Mouse (Mus musculus): ENCODE measurements around the gene Cacna1e. TPM values are rescaled to one million over a fixed set of nuclear protein-coding genes. Genes with fewer than 3 reads are reported as not detected.

Gene Cacna1e
- polyA plus RNA-seq (2015; fragmentation: Nextera tagmentation; extraction: Ambion mirVana) = 5.8 and 6.3 TPM in 2 replicates

- no peak within 1 kb of the TSS for H3K27ac ChIP-seq
- peak within 1 kb of the TSS; percentile 55 for H3K9ac ChIP-seq
- peaks cover 24% of the 10 kb centered on the region for H3K27me3 ChIP-seq
- peak within 1 kb of the TSS; percentile 42 for H3K4me3 ChIP-seq
- 6% methylated on average over 31 of the region's 31 CpGs for WGBS
- no peaks in the 10 kb centered on the region for H3K36me3 ChIP-seq (ENCODE audit: poor library complexity, severe bottlenecking)
- H3K9me3 ChIP-seq (replicated peaks) = no peaks in the 10 kb centered on the region
- peaks cover 44% of the 10 kb centered on the region for H3K4me1 ChIP-seq
- H3K4me2 ChIP-seq = peak within 1 kb of the TSS; percentile 85
- peak; percentile 43 for ATAC-seq
Measured at GRCm38 (mm10) chr1:154884275-154885206, at the start of gene Cacna1e. Gene Cacna1e, minus strand, starts transcription at chr1:154884501.

- Histone ChIP-seq H3K4me3 (no peak overlapping the region), H3K27me3 (no peaks in the 10 kb centered on the region), H3K9ac (no peak overlapping the region), H3K9me3 (replicated peaks) (no peaks in the 10 kb centered on the region), H3K4me1 (no peaks in the 10 kb centered on the region), H3K4me2 (no peak overlapping the region), H3K27ac (no peak overlapping the region), H3K36me3 (ENCODE audit: poor library complexity, severe bottlenecking) (no peaks in the 10 kb centered on the region)
- ATAC-seq = no peak
- 87% methylated on average over 2 of the region's 2 CpGs for WGBS
Measured at GRCm38 (mm10) chr1:154918406-154918805, 34.1 kb upstream of the Cacna1e start.

GRCm38 (mm10) chr1:154917438-154917837 is 33.1 kb upstream of the Cacna1e start:
- H3K4me2 ChIP-seq = no peak overlapping the region
- H3K9me3 ChIP-seq (replicated peaks) = no peaks in the 10 kb centered on the region
- WGBS = 84% methylated on average over 6 of the region's 6 CpGs
- ATAC-seq = no peak
- H3K27me3 ChIP-seq = no peaks in the 10 kb centered on the region
- no peak overlapping the region for H3K27ac ChIP-seq
- no peaks in the 10 kb centered on the region for H3K36me3 ChIP-seq (ENCODE audit: poor library complexity, severe bottlenecking)
- no peak overlapping the region for H3K9ac ChIP-seq
- no peak overlapping the region for H3K4me3 ChIP-seq
- no peaks in the 10 kb centered on the region for H3K4me1 ChIP-seq

GRCm38 (mm10) chr1:154909554-154909953 is 25.3 kb upstream of the Cacna1e start:
- Histone ChIP-seq H3K36me3 (ENCODE audit: poor library complexity, severe bottlenecking) (no peaks in the 10 kb centered on the region), H3K4me1 (no peaks in the 10 kb centered on the region), H3K9me3 (replicated peaks) (peaks cover 5% of the 10 kb centered on the region; the same call in 1 of the 2 replicates), H3K4me2 (no peak overlapping the region), H3K4me3 (no peak overlapping the region), H3K27me3 (no peaks in the 10 kb centered on the region), H3K9ac (no peak overlapping the region), H3K27ac (no peak overlapping the region)
- WGBS = 78% methylated on average over 2 of the region's 2 CpGs
- no peak for ATAC-seq

- Histone ChIP-seq H3K27ac (no peak overlapping the region), H3K36me3 (ENCODE audit: poor library complexity, severe bottlenecking) (no peaks in the 10 kb centered on the region), H3K4me2 (no peak overlapping the region), H3K4me3 (no peak overlapping the region), H3K9ac (no peak overlapping the region), H3K9me3 (replicated peaks) (no peaks in the 10 kb centered on the region), H3K27me3 (no peaks in the 10 kb centered on the region), H3K4me1 (no peaks in the 10 kb centered on the region)
- no peak for ATAC-seq
- 91% methylated on average over 2 of the region's 2 CpGs for whole genome bisulfite sequencing
Measured at GRCm38 (mm10) chr1:154897390-154897789, 13.1 kb upstream of the Cacna1e start.

GRCm38 (mm10) chr1:154890244-154890643 is 5.9 kb upstream of the Cacna1e start:
- H3K9ac ChIP-seq = no peak overlapping the region
- H3K36me3 ChIP-seq (ENCODE audit: poor library complexity, severe bottlenecking) = no peaks in the 10 kb centered on the region
- no peak overlapping the region for H3K4me2 ChIP-seq
- WGBS = 47% methylated on average over 5 of the region's 5 CpGs
- H3K4me3 ChIP-seq = no peak overlapping the region
- H3K9me3 ChIP-seq (replicated peaks) = no peaks in the 10 kb centered on the region
- H3K4me1 ChIP-seq = peaks cover 26% of the 10 kb centered on the region
- no peak overlapping the region for H3K27ac ChIP-seq
- ATAC-seq = no peak
- H3K27me3 ChIP-seq = peaks cover 2% of the 10 kb centered on the region; the same call in 1 of the 2 replicates

GRCm38 (mm10) chr1:154888495-154888894 is 4.2 kb upstream of the Cacna1e start:
- H3K27me3 ChIP-seq = peaks cover 12% of the 10 kb centered on the region
- 0 out of 2 replicates have a peak overlapping the region, but pooled peaks have one; percentile 19 for H3K27ac ChIP-seq
- no peak overlapping the region for H3K4me3 ChIP-seq
- H3K9me3 ChIP-seq (replicated peaks) = no peaks in the 10 kb centered on the region
- no peak overlapping the region for H3K4me2 ChIP-seq
- 67% methylated on average over 5 of the region's 5 CpGs for WGBS
- peak; percentile 51 for ATAC-seq
- no peaks in the 10 kb centered on the region for H3K36me3 ChIP-seq (ENCODE audit: poor library complexity, severe bottlenecking)
- H3K9ac ChIP-seq = no peak overlapping the region
- peaks cover 39% of the 10 kb centered on the region for H3K4me1 ChIP-seq

GRCm38 (mm10) chr1:154888018-154888417 is 3.7 kb upstream of the Cacna1e start:
- ATAC-seq = peak; percentile 36; the same call in 1 of the 2 replicates
- no peaks in the 10 kb centered on the region for H3K9me3 ChIP-seq (replicated peaks)
- H3K4me2 ChIP-seq = no peak overlapping the region
- H3K9ac ChIP-seq = no peak overlapping the region
- H3K36me3 ChIP-seq (ENCODE audit: poor library complexity, severe bottlenecking) = no peaks in the 10 kb centered on the region
- peak overlapping the region; percentile 65; the same call in 1 of the 2 replicates for H3K27ac ChIP-seq
- H3K4me1 ChIP-seq = peaks cover 44% of the 10 kb centered on the region
- WGBS = 64% methylated on average over 5 of the region's 5 CpGs
- no peak overlapping the region for H3K4me3 ChIP-seq
- peaks cover 17% of the 10 kb centered on the region for H3K27me3 ChIP-seq

- no peaks in the 10 kb centered on the region for H3K9me3 ChIP-seq (replicated peaks)
- H3K4me3 ChIP-seq = no peak overlapping the region
- ATAC-seq = no peak
- H3K36me3 ChIP-seq (ENCODE audit: poor library complexity, severe bottlenecking) = no peaks in the 10 kb centered on the region
- H3K9ac ChIP-seq = no peak overlapping the region
- H3K4me2 ChIP-seq = no peak overlapping the region
- H3K4me1 ChIP-seq = peaks cover 44% of the 10 kb centered on the region
- H3K27ac ChIP-seq = peak overlapping the region; percentile 72
- WGBS = 63% methylated on average over 3 of the region's 3 CpGs
- peaks cover 20% of the 10 kb centered on the region for H3K27me3 ChIP-seq
Measured at GRCm38 (mm10) chr1:154887546-154887945, 3.2 kb upstream of the Cacna1e start.

- Histone ChIP-seq H3K9me3 (replicated peaks) (no peaks in the 10 kb centered on the region), H3K36me3 (ENCODE audit: poor library complexity, severe bottlenecking) (no peaks in the 10 kb centered on the region), H3K27ac (peak overlapping the region; percentile 72), H3K4me2 (peak overlapping the region; percentile 24; the same call in 1 of the 2 replicates), H3K4me3 (no peak overlapping the region), H3K4me1 (peaks cover 44% of the 10 kb centered on the region), H3K27me3 (peaks cover 24% of the 10 kb centered on the region), H3K9ac (no peak overlapping the region)
- peak; percentile 66 for ATAC-seq
- WGBS = 23% methylated on average over 2 of the region's 2 CpGs
Measured at GRCm38 (mm10) chr1:154886611-154887010, 2.3 kb upstream of the Cacna1e start.

- H3K4me2 ChIP-seq = no peak overlapping the region
- peaks cover 44% of the 10 kb centered on the region for H3K4me1 ChIP-seq
- H3K4me3 ChIP-seq = no peak overlapping the region
- no peak overlapping the region for H3K9ac ChIP-seq
- H3K27me3 ChIP-seq = peaks cover 24% of the 10 kb centered on the region
- no peaks in the 10 kb centered on the region for H3K9me3 ChIP-seq (replicated peaks)
- H3K36me3 ChIP-seq (ENCODE audit: poor library complexity, severe bottlenecking) = no peaks in the 10 kb centered on the region
- no peak for ATAC-seq
- 34% methylated on average over 6 of the region's 6 CpGs for WGBS
- no peak overlapping the region for H3K27ac ChIP-seq
Measured at GRCm38 (mm10) chr1:154885207-154885548, 877 bp upstream of the Cacna1e start.

GRCm38 (mm10) chr1:154883596-154884191 is 607 bp downstream of the Cacna1e start:
- Histone ChIP-seq H3K4me1 (peaks cover 44% of the 10 kb centered on the region), H3K36me3 (ENCODE audit: poor library complexity, severe bottlenecking) (no peaks in the 10 kb centered on the region), H3K4me3 (peak overlapping the region; percentile 42), H3K4me2 (peak overlapping the region; percentile 85), H3K9ac (peak overlapping the region; percentile 55), H3K27me3 (peaks cover 24% of the 10 kb centered on the region), H3K9me3 (replicated peaks) (no peaks in the 10 kb centered on the region), H3K27ac (no peak overlapping the region)
- 2% methylated on average over 18 of the region's 18 CpGs for WGBS
- no peak for ATAC-seq

All from forebrain, embryonic 13.5 days (tissue).